Mouse (Mus musculus) MEL (cell line): ENCODE measurements around the gene Kif11. TPM values are rescaled to one million over a fixed set of nuclear protein-coding genes. Genes with fewer than 3 reads are reported as not detected.

Experiments used
- DNase-seq: peaks from one replicate; pipeline ENCODE4 v3.0.0; 2011; ENCODE audit warnings: low read depth, low spot score
- H3K27ac ChIP-seq: 2 replicates; pipeline ENCODE4 v1.5.1; 2012; ENCODE audit warnings: low read depth, mild to moderate bottlenecking, control low read depth, low read length, moderate library complexity; ENCODE audit not compliant: control insufficient read depth
- H3K27me3 ChIP-seq, 2 experiments: fragments of 150-350 bp in 1 of 2; sonication (generic) in 1 of 2; 2 replicates each; pipeline ENCODE4 v1.6.1; 2012; ENCODE audit warnings: low read length in 2 of 2, mild to moderate bottlenecking in 2 of 2, improper control_type of control experiment in 1 of 2, moderate library complexity in 1 of 2; ENCODE audit not compliant: insufficient read depth in 2 of 2, control insufficient read depth in 1 of 2
- H3K36me3 ChIP-seq, 2 experiments: 2 replicates each; pipeline ENCODE4 v1.6.1; 2012 to 2014; ENCODE audit warnings: low read length in 2 of 2, improper control_type of control experiment in 1 of 2, inconsistent platforms in 1 of 2, mild to moderate bottlenecking in 1 of 2; ENCODE audit not compliant: insufficient read depth in 2 of 2, control insufficient read depth in 1 of 2
- H3K4me1 ChIP-seq, 2 experiments: fragments of 150-350 bp in 1 of 2; sonication (generic) in 1 of 2; 2 replicates each; pipeline ENCODE4 v1.6.1; 2012; ENCODE audit warnings: low read length in 2 of 2, improper control_type of control experiment in 1 of 2, mild to moderate bottlenecking in 1 of 2; ENCODE audit not compliant: insufficient read depth in 2 of 2, control insufficient read depth in 1 of 2
- H3K4me3 ChIP-seq, 2 experiments: fragments of 150-350 bp in 1 of 2; sonication (generic) in 1 of 2; 2 replicates each; pipeline ENCODE4 v1.5.1; 2012; ENCODE audit warnings: low read depth in 2 of 2, low read length in 2 of 2, mild to moderate bottlenecking in 2 of 2, moderate library complexity in 2 of 2, control low read depth in 1 of 2, improper control_type of control experiment in 1 of 2; ENCODE audit not compliant: control insufficient read depth in 1 of 2, insufficient read depth in 1 of 2
- H3K79me2 ChIP-seq: 2 replicates; pipeline ENCODE4 v1.6.1; 2012; ENCODE audit warnings: mild to moderate bottlenecking, low read length, moderate library complexity; ENCODE audit not compliant: control insufficient read depth, poor library complexity, insufficient read depth
- H3K9ac ChIP-seq: 2 replicates; pipeline ENCODE4 v1.6.1; 2012; ENCODE audit warnings: low read depth, mild to moderate bottlenecking, control low read depth, low read length, moderate library complexity; ENCODE audit not compliant: control insufficient read depth, poor library complexity, severe bottlenecking
- H3K9me3 ChIP-seq: fragments of 150-350 bp; sonication (generic); replicated peaks from 2 replicates; pipeline ENCODE4 v1.6.1; 2012; ENCODE audit warnings: mild to moderate bottlenecking, low read length, improper control_type of control experiment, moderate library complexity; ENCODE audit not compliant: insufficient read depth
- CHD2 ChIP-seq: IDR thresholded peaks from 2 replicates; pipeline ENCODE4 v1.6.1; 2011; ENCODE audit warnings: low read length, improper control_type of control experiment
- E2F4 ChIP-seq: IDR thresholded peaks from 2 replicates; pipeline ENCODE4 v1.6.1; 2011; ENCODE audit warnings: low read depth, low read length, improper control_type of control experiment, borderline replicate concordance
- ELF1 ChIP-seq: IDR thresholded peaks from 2 replicates; pipeline ENCODE4 v1.6.1; 2014; ENCODE audit warnings: low read depth, mild to moderate bottlenecking, inconsistent platforms, low read length, improper control_type of control experiment, moderate library complexity
- EP300 ChIP-seq, 2 experiments: IDR thresholded peaks; 2 replicates each; pipeline ENCODE4 v1.6.1; 2011; ENCODE audit warnings: improper control_type of control experiment in 2 of 2, low read length in 2 of 2, low read depth in 1 of 2, mild to moderate bottlenecking in 1 of 2
- ETS1 ChIP-seq: IDR thresholded peaks from 2 replicates; pipeline ENCODE4 v1.6.1; 2012; ENCODE audit warnings: low read depth, mild to moderate bottlenecking, inconsistent platforms, low read length, improper control_type of control experiment, moderate library complexity
- MAFK ChIP-seq: IDR thresholded peaks from 2 replicates; pipeline ENCODE4 v1.6.1; 2011; ENCODE audit warnings: low read depth, mild to moderate bottlenecking, low read length, improper control_type of control experiment, borderline replicate concordance
- MAX ChIP-seq: IDR thresholded peaks from 2 replicates; pipeline ENCODE4 v1.6.1; 2011; ENCODE audit warnings: low read length, improper control_type of control experiment
- MAZ ChIP-seq: IDR thresholded peaks from 2 replicates; pipeline ENCODE4 v1.6.1; 2012; ENCODE audit warnings: low read depth, mild to moderate bottlenecking, inconsistent platforms, low read length, improper control_type of control experiment
- MYB ChIP-seq: IDR thresholded peaks from 2 replicates; pipeline ENCODE4 v1.6.1; 2011; ENCODE audit warnings: mild to moderate bottlenecking, low read depth, low read length, improper control_type of control experiment
- POLR2AphosphoS2 ChIP-seq: IDR thresholded peaks from 2 replicates; pipeline ENCODE4 v1.6.1; 2011; ENCODE audit warnings: low read length, improper control_type of control experiment
- SMC3 ChIP-seq: IDR thresholded peaks from 2 replicates; pipeline ENCODE4 v1.6.1; 2011; ENCODE audit warnings: low read depth, low read length, improper control_type of control experiment
- TAL1 ChIP-seq: IDR thresholded peaks from 2 replicates; pipeline ENCODE4 v1.6.1; 2012; ENCODE audit warnings: mild to moderate bottlenecking, inconsistent platforms, low read length, moderate library complexity, mixed read lengths
- ZNF384 ChIP-seq: IDR thresholded peaks from 2 replicates; pipeline ENCODE4 v1.6.1; 2012; ENCODE audit warnings: low read depth, mild to moderate bottlenecking, inconsistent platforms, low read length, improper control_type of control experiment
- polyA plus RNA-seq, 2 experiments: library from polyadenylated mRNA; stranded (reverse) in 1 of 2; unstranded in 1 of 2; fragments of >175 nt in 1 of 2; fragments of >200 nt in 1 of 2; gene quantifications; 2 replicates each; pipeline versions ENCODE4 v1.2.1 to v1.2.4; 2012; ENCODE audit warnings: low replicate concordance in 2 of 2, low read depth in 1 of 2; ENCODE audit not compliant: insufficient read length in 2 of 2, insufficient read depth in 1 of 2, missing spikeins in 1 of 2
- total RNA-seq: library from RNA; depleted of rRNA; stranded (reverse); fragments of 300-350 nt; gene quantifications from 2 replicates; pipeline ENCODE4 v1.2.3, GENCODE M21; 2012

Kif11 gene
- total and polyA plus RNA-seq, 3 experiments = 44.8 to 50.5 (median 50.1) TPM

DNA sequence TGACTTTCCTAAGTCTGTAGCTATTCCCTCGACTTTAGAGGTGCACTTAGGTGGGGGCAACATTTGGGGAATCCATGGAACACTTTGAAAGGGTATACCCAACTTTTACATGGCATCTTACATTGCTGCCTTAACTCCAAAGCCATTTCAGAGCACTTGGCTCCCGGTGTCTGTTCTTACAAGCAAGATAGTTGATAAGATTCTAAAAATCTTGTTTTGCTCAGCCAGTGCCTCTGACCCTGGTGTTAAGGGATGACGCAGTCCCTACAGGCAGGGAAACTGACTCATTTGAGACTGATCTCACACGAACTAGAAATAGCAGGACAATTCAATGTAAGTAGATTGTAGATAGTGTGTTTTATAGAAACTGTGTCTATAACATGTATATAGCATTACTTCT is 64.0 kb downstream of the Kif11 start:
- no peaks in the 10 kb centered on the region; a peak in 1 of 4 replicates for H3K27me3 ChIP-seq
- no peaks in the 10 kb centered on the region for H3K79me2 ChIP-seq
- no peaks in the 10 kb centered on the region for H3K9me3 ChIP-seq
- H3K27ac ChIP-seq = no peak overlapping the region
- H3K4me3 ChIP-seq = no peak overlapping the region
- H3K4me1 ChIP-seq = peaks cover 0 to 7% of the 10 kb centered on the region in 2 experiments; a peak in 2 of 4 replicates
- peaks cover 0 to 11% of the 10 kb centered on the region in 2 experiments; a peak in 2 of 4 replicates for H3K36me3 ChIP-seq
- TF ChIP-seq TAL1 (no peak), ELF1 (no peak), ETS1 (no peak), MYB (no peak), CHD2 (no peak), E2F4 (no peak), POLR2AphosphoS2 (no peak)
- TF ChIP-seq, all 39 proteins: peak for 0
- no peak overlapping the region for H3K9ac ChIP-seq
- no peak for DNase-seq

DNA sequence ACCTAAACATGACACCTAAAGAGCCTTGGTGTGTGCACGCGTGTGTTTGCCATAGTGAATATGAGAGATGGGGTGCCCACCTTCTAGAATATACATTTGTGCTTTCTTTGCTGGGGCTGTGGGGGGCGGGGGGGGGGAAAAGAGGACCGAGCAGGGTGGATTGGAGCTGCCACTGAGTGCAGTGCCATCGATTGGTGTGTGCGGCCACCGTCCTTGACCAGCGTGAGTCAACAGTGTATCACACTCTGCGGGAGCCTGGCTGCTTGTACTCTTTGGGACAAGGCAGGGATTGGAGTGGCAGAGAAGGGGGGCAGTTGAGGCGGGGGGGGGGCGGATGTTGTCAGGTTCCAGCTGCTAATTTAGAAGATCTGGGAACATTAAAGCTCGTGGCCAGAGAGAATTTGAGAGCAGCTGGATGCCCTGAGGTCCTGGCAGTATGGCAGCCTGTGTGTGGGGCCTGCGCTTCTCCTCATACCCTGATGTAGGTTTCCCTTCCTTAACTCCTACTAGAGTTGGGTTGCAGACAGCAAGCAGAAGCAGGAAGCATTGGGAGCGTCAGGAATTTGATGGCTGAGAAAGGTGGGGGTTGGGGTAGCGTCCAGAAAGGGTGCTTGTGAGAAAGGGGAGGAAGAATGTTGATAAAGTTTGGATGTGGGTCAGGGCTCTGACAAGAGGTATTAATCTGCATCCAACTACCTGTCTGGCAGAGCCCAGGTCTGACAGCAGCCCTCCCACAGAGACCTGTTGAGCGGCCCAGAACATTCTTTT is 64.7 kb downstream of the Kif11 start:
- H3K27me3 ChIP-seq = no peaks in the 10 kb centered on the region; a peak in 1 of 4 replicates
- peaks cover 0 to 7% of the 10 kb centered on the region in 2 experiments; a peak in 2 of 4 replicates for H3K4me1 ChIP-seq
- no peaks in the 10 kb centered on the region for H3K9me3 ChIP-seq
- peaks cover 0 to 11% of the 10 kb centered on the region in 2 experiments; a peak in 2 of 4 replicates for H3K36me3 ChIP-seq
- TF ChIP-seq SMC3 (no peak), MAX (no peak), MAZ (no peak), ZNF384 (no peak), CHD2 (no peak), POLR2AphosphoS2 (no peak), MAFK (no peak), TAL1 (no peak), EP300 (IDR thresholded peaks at IDR 0.05; ENCODE audit: low read depth in 1 of 2, low read length in 2 of 2) (no peak)
- no peak overlapping the region for H3K27ac ChIP-seq
- H3K79me2 ChIP-seq = no peaks in the 10 kb centered on the region
- H3K4me3 ChIP-seq = no peak overlapping the region
- no peak overlapping the region for H3K9ac ChIP-seq
- no peak for DNase-seq
